Mouse (Mus musculus): ENCODE measurements at regions not wholly inside any gene's neighbourhood (a gene's known extent, or its start where the extent isn't known, plus 50 kb on each side); places are given as distances from the start of the nearest gene placed in this dataset.

GRCm38 (mm10) chr19:21033991-21034390, 80.0 kb upstream of the Tmc1 start:
- H3K9ac ChIP-seq (ENCODE audit: low read depth, poor library complexity, severe bottlenecking): no peak overlapping the region
- no peaks in the 10 kb centered on the region for H3K36me3 ChIP-seq (ENCODE audit: control insufficient read depth, insufficient read depth, low read length, poor library complexity, severe bottlenecking)
- H3K9me3 ChIP-seq (replicated peaks; ENCODE audit: control insufficient read depth, insufficient read depth, low read length, poor library complexity, severe bottlenecking): no peaks in the 10 kb centered on the region
- H3K27ac ChIP-seq (ENCODE audit: insufficient read depth, low read length): no peak overlapping the region
- H3K4me1 ChIP-seq (ENCODE audit: control insufficient read depth, insufficient read depth, low read length): peaks cover 4% of the 10 kb centered on the region
- no peak for TF ChIP-seq EP300 (IDR thresholded peaks at IDR 0.05; ENCODE audit: insufficient read depth, low read depth, low read length)
- no peak for TF ChIP-seq CTCF (IDR thresholded peaks at IDR 0.05; ENCODE audit: low read depth, low read length)
- no peak for TF ChIP-seq POLR2A (IDR thresholded peaks at IDR 0.05; ENCODE audit: insufficient read depth, low read length)
- H3K4me3 ChIP-seq (ENCODE audit: low read depth, low read length): no peak overlapping the region
- H3K27me3 ChIP-seq (ENCODE audit: control insufficient read depth, insufficient read depth, low read length, poor library complexity, severe bottlenecking): no peaks in the 10 kb centered on the region

- TF ChIP-seq CTCF (IDR thresholded peaks at IDR 0.05; ENCODE audit: low read depth, low read length) (no peak), EP300 (IDR thresholded peaks at IDR 0.05; ENCODE audit: insufficient read depth, low read depth, low read length) (no peak), POLR2A (IDR thresholded peaks at IDR 0.05; ENCODE audit: insufficient read depth, low read length) (no peak)
- H3K4me1 ChIP-seq (ENCODE audit: control insufficient read depth, insufficient read depth, low read length): peaks cover 2% of the 10 kb centered on the region
- no peaks in the 10 kb centered on the region for H3K9me3 ChIP-seq (replicated peaks; ENCODE audit: control insufficient read depth, insufficient read depth, low read length, poor library complexity, severe bottlenecking)
- H3K9ac ChIP-seq (ENCODE audit: low read depth, poor library complexity, severe bottlenecking): no peak overlapping the region
- H3K36me3 ChIP-seq (ENCODE audit: control insufficient read depth, insufficient read depth, low read length, poor library complexity, severe bottlenecking): no peaks in the 10 kb centered on the region
- no peak overlapping the region for H3K4me3 ChIP-seq (ENCODE audit: low read depth, low read length)
- no peak overlapping the region for H3K27ac ChIP-seq (ENCODE audit: insufficient read depth, low read length)
- no peaks in the 10 kb centered on the region for H3K27me3 ChIP-seq (ENCODE audit: control insufficient read depth, insufficient read depth, low read length, poor library complexity, severe bottlenecking)
Observed at GRCm38 (mm10) chr19:21032558-21032957, 78.6 kb upstream of the Tmc1 start.

GRCm38 (mm10) chr19:21031768-21032308, 77.8 kb upstream of the Tmc1 start:
- no peaks in the 10 kb centered on the region for H3K27me3 ChIP-seq (ENCODE audit: control insufficient read depth, insufficient read depth, low read length, poor library complexity, severe bottlenecking)
- no peaks in the 10 kb centered on the region for H3K9me3 ChIP-seq (replicated peaks; ENCODE audit: control insufficient read depth, insufficient read depth, low read length, poor library complexity, severe bottlenecking)
- no peak for TF ChIP-seq POLR2A (IDR thresholded peaks at IDR 0.05; ENCODE audit: insufficient read depth, low read length)
- TF ChIP-seq CTCF (IDR thresholded peaks at IDR 0.05; ENCODE audit: low read depth, low read length): no peak
- H3K4me1 ChIP-seq (ENCODE audit: control insufficient read depth, insufficient read depth, low read length): peaks cover 2% of the 10 kb centered on the region
- no peaks in the 10 kb centered on the region for H3K36me3 ChIP-seq (ENCODE audit: control insufficient read depth, insufficient read depth, low read length, poor library complexity, severe bottlenecking)
- H3K4me3 ChIP-seq (ENCODE audit: low read depth, low read length): no peak overlapping the region
- no peak overlapping the region for H3K27ac ChIP-seq (ENCODE audit: insufficient read depth, low read length)
- H3K9ac ChIP-seq (ENCODE audit: low read depth, poor library complexity, severe bottlenecking): no peak overlapping the region

- Histone ChIP-seq H3K4me1 (ENCODE audit: control insufficient read depth, insufficient read depth, low read length) (no peaks in the 10 kb centered on the region), H3K36me3 (ENCODE audit: control insufficient read depth, insufficient read depth, low read length, poor library complexity, severe bottlenecking) (no peaks in the 10 kb centered on the region), H3K27ac (ENCODE audit: insufficient read depth, low read length) (no peak overlapping the region), H3K27me3 (ENCODE audit: control insufficient read depth, insufficient read depth, low read length, poor library complexity, severe bottlenecking) (no peaks in the 10 kb centered on the region), H3K9ac (ENCODE audit: low read depth, poor library complexity, severe bottlenecking) (no peak overlapping the region), H3K4me3 (ENCODE audit: low read depth, low read length) (no peak overlapping the region), H3K9me3 (replicated peaks; ENCODE audit: control insufficient read depth, insufficient read depth, low read length, poor library complexity, severe bottlenecking) (no peaks in the 10 kb centered on the region)
- no peak for TF ChIP-seq POLR2A (IDR thresholded peaks at IDR 0.05; ENCODE audit: insufficient read depth, low read length)
- no peak for TF ChIP-seq CTCF (IDR thresholded peaks at IDR 0.05; ENCODE audit: low read depth, low read length)
- TF ChIP-seq EP300 (IDR thresholded peaks at IDR 0.05; ENCODE audit: insufficient read depth, low read depth, low read length): no peak
Observed at GRCm38 (mm10) chr19:21030971-21031370, 77.0 kb upstream of the Tmc1 start.

GRCm38 (mm10) chr19:21028981-21029380, 75.0 kb upstream of the Tmc1 start:
- H3K27me3 ChIP-seq (ENCODE audit: control insufficient read depth, insufficient read depth, low read length, poor library complexity, severe bottlenecking): no peaks in the 10 kb centered on the region
- no peak overlapping the region for H3K4me3 ChIP-seq (ENCODE audit: low read depth, low read length)
- no peaks in the 10 kb centered on the region for H3K36me3 ChIP-seq (ENCODE audit: control insufficient read depth, insufficient read depth, low read length, poor library complexity, severe bottlenecking)
- no peaks in the 10 kb centered on the region for H3K4me1 ChIP-seq (ENCODE audit: control insufficient read depth, insufficient read depth, low read length)
- TF ChIP-seq POLR2A (IDR thresholded peaks at IDR 0.05; ENCODE audit: insufficient read depth, low read length) (no peak), CTCF (IDR thresholded peaks at IDR 0.05; ENCODE audit: low read depth, low read length) (no peak), EP300 (IDR thresholded peaks at IDR 0.05; ENCODE audit: insufficient read depth, low read depth, low read length) (no peak)
- no peak overlapping the region for H3K9ac ChIP-seq (ENCODE audit: low read depth, poor library complexity, severe bottlenecking)
- H3K27ac ChIP-seq (ENCODE audit: insufficient read depth, low read length): no peak overlapping the region
- no peaks in the 10 kb centered on the region for H3K9me3 ChIP-seq (replicated peaks; ENCODE audit: control insufficient read depth, insufficient read depth, low read length, poor library complexity, severe bottlenecking)

- H3K9ac ChIP-seq (ENCODE audit: low read depth, poor library complexity, severe bottlenecking): no peak overlapping the region
- no peak overlapping the region for H3K27ac ChIP-seq (ENCODE audit: insufficient read depth, low read length)
- TF ChIP-seq CTCF (IDR thresholded peaks at IDR 0.05; ENCODE audit: low read depth, low read length): no peak
- TF ChIP-seq POLR2A (IDR thresholded peaks at IDR 0.05; ENCODE audit: insufficient read depth, low read length): no peak
- H3K36me3 ChIP-seq (ENCODE audit: control insufficient read depth, insufficient read depth, low read length, poor library complexity, severe bottlenecking): no peaks in the 10 kb centered on the region
- H3K9me3 ChIP-seq (replicated peaks; ENCODE audit: control insufficient read depth, insufficient read depth, low read length, poor library complexity, severe bottlenecking): no peaks in the 10 kb centered on the region
- H3K27me3 ChIP-seq (ENCODE audit: control insufficient read depth, insufficient read depth, low read length, poor library complexity, severe bottlenecking): no peaks in the 10 kb centered on the region
- no peaks in the 10 kb centered on the region for H3K4me1 ChIP-seq (ENCODE audit: control insufficient read depth, insufficient read depth, low read length)
- no peak overlapping the region for H3K4me3 ChIP-seq (ENCODE audit: low read depth, low read length)
Observed at GRCm38 (mm10) chr19:21012391-21012790, 58.4 kb upstream of the Tmc1 start.

Measured in ES-Bruce4 (cell line).